23 mouse cellular contexts compared by ENCODE assay signal in the genomic region with DNA sequence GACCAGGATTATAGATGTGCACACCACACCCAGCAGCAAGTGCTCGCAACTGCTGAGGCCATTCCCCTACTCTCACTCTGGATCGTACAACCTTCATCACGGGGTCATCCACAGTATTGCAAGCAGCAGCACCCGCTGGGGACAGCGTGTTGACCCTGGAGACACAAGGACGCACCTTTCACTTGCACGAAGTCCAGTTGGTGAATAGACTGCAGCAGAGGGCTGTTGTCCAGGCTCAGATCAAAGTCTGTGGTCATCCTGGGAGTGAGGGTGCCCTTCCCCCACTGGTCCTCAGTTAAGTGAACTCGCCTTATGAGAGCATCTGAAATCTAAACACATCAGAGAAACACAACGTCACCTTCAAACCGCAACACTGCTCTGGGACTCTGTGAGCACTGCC. TPM values are rescaled to one million over a fixed set of nuclear protein-coding genes. Genes with fewer than 3 reads are reported as not detected.
A peak's percentile ranks its signal among the peaks of the same experiment; 100 is the strongest.
DNase-seq lines count a peak whose midpoint lies in the region; ATAC-seq and TF ChIP-seq lines count a peak whose summit lies in the region.
"Had no signal": no experiment of that assay in that cellular context is flagged by ENCODE, and none has a peak within 500 bp of the region (broad histone marks: within the 10 kb centered on the region; RNA-seq: fewer than 3 reads in every experiment).

No protein-coding gene starts in this region.

- WGBS in liver, adult 2 months = 38% methylated on average over 10 of the region's 10 CpGs
- 94% methylated on average over 10 of the region's 10 CpGs for WGBS in forebrain, postnatal 0 days

- H3K4me3 ChIP-seq in liver, adult 2 months (ENCODE audit: insufficient read depth, low read depth, low read length) = no peak overlapping the region
- no peak overlapping the region for H3K4me3 ChIP-seq in forebrain, postnatal 0 days (ENCODE audit: low read depth, low read length)
- H3K4me3 ChIP-seq: embryonic facial prominence, embryonic 15.5 days; forebrain, embryonic 15.5 days; hindbrain, embryonic 10.5 days; midbrain, embryonic 10.5 days had no signal

- no peak for TF ChIP-seq CTCF in liver, adult 2 months (IDR thresholded peaks at IDR 0.05; ENCODE audit: low read depth, low read length)
- TF ChIP-seq CTCF in forebrain, postnatal 0 days (IDR thresholded peaks at IDR 0.05; ENCODE audit: low read depth) = no peak

- TF ChIP-seq POLR2A in liver, adult 2 months (IDR thresholded peaks at IDR 0.05; ENCODE audit: extremely low read depth, insufficient read depth, low read length) = no peak

- DNase-seq in kidney, adult 18-20 months = peak; percentile 22
- DNase-seq in kidney, postnatal 10 days = no peak
- DNase-seq in liver, adult 2 months (ENCODE audit: extremely low read depth, low read depth, low spot score) = peak; percentile 77
- DNase-seq in liver = no peak
- DNase-seq in CD8-positive naive resting alpha-beta T cell, adult 2 months (ENCODE audit: low read depth in 2 of 2, low spot score in 2 of 2) = peak; percentile 2 to 12
- no peak for DNase-seq in lung, postnatal 25 days (ENCODE audit: low spot score)
- DNase-seq in forebrain, postnatal 0 days = no peak
- DNase-seq: adrenal gland, postnatal 25 days; B cell, adult 2 months; cerebellum, adult 8-10 months; cerebellum, postnatal 36 days; gastrocnemius, postnatal 10 days; right cerebral cortex, postnatal 14 days had no signal

- no peak overlapping the region for H3K4me2 ChIP-seq in forebrain, postnatal 0 days (ENCODE audit: low read depth)
- H3K4me2 ChIP-seq: embryonic facial prominence, embryonic 15.5 days; forebrain, embryonic 15.5 days; heart, embryonic 11.5 days had no signal

- ATAC-seq in monocyte, adult 5-6 weeks (replicated peaks; ENCODE audit: insufficient number of reproducible peaks, low FRiP score, low TSS enrichment, poor library complexity, severe bottlenecking) = peak; percentile 47; the same call in 1 of the 2 replicates
- ATAC-seq in forebrain, postnatal 0 days = no peak
- ATAC-seq: forebrain, embryonic 15.5 days; midbrain, embryonic 16.5 days had no signal

- H3K27ac ChIP-seq in liver, adult 2 months (replicated peaks; ENCODE audit: insufficient read depth, low read depth, low read length) = no peak overlapping the region
- no peak overlapping the region for H3K27ac ChIP-seq in forebrain, postnatal 0 days (ENCODE audit: low read depth, low read length)
- H3K27ac ChIP-seq: embryonic facial prominence, embryonic 15.5 days; forebrain, embryonic 15.5 days; hindbrain, embryonic 10.5 days; liver, embryonic 14.5 days; macrophage; midbrain, embryonic 10.5 days; stomach, postnatal 0 days had no signal

- no peaks in the 10 kb centered on the region for H3K9me3 ChIP-seq in forebrain, postnatal 0 days (ENCODE audit: low read length)
- H3K9me3 ChIP-seq: embryonic facial prominence, embryonic 15.5 days; forebrain, embryonic 15.5 days; hindbrain, embryonic 10.5 days; midbrain, embryonic 10.5 days had no signal

- no peaks in the 10 kb centered on the region for H3K79me2 ChIP-seq in liver, adult 2 months (ENCODE audit: control insufficient read depth, insufficient read depth, low read length)

- H3K4me1 ChIP-seq in liver, adult 2 months (ENCODE audit: control insufficient read depth, insufficient read depth, low read length) = peaks cover 3% of the 10 kb centered on the region; the same call in 1 of the 2 replicates
- peaks cover 5% of the 10 kb centered on the region; the same call in 1 of the 2 replicates for H3K4me1 ChIP-seq in forebrain, postnatal 0 days (ENCODE audit: insufficient read depth)
- H3K4me1 ChIP-seq: embryonic facial prominence, embryonic 15.5 days had no signal

- no peak overlapping the region for H3K9ac ChIP-seq in liver, adult 2 months (ENCODE audit: low read depth, low read length)
- H3K9ac ChIP-seq in forebrain, postnatal 0 days = no peak overlapping the region
- H3K9ac ChIP-seq: embryonic facial prominence, embryonic 15.5 days; forebrain, embryonic 15.5 days; liver, embryonic 14.5 days had no signal

- no peaks in the 10 kb centered on the region for H3K36me3 ChIP-seq in liver, adult 2 months (ENCODE audit: control insufficient read depth, insufficient read depth, low read length)
- peaks cover 22% of the 10 kb centered on the region; the same call in 1 of the 2 replicates for H3K36me3 ChIP-seq in forebrain, postnatal 0 days (ENCODE audit: insufficient read depth)
- H3K36me3 ChIP-seq: embryonic facial prominence, embryonic 15.5 days had no signal

- no peaks in the 10 kb centered on the region for H3K27me3 ChIP-seq in liver, adult 2 months (ENCODE audit: control insufficient read depth, insufficient read depth, low read length)
- H3K27me3 ChIP-seq in forebrain, postnatal 0 days (ENCODE audit: insufficient read depth, low read length) = no peaks in the 10 kb centered on the region
- H3K27me3 ChIP-seq: embryonic facial prominence, embryonic 15.5 days; forebrain, embryonic 15.5 days had no signal

RNA-seq across cellular contexts. Expression of a gene that starts 49.1 kb away (rescaled TPM):
- total RNA-seq in liver, adult 2 months (2014; rRNA removed) = 290 and 428 TPM in 2 replicates
- polyA plus RNA-seq in liver, adult 2 months (2012; rRNA removed) = 281 and 298 TPM in 2 replicates
- total RNA-seq in monocyte, adult 5-6 weeks (2017) = 119 to 295 TPM (median 259 TPM) in 3 replicates
- 5.7 and 8.2 TPM in 2 replicates for total RNA-seq in forebrain, postnatal 0 days (2014; rRNA removed)
- 5.6 and 6.3 TPM in 2 replicates for polyA plus RNA-seq in forebrain, postnatal 0 days (2015; fragmentation: Nextera tagmentation; extraction: Ambion mirVana)

Comparison
In these comparisons a context has a peak if more than half of its experiments do, and no peak if none do; other contexts are left out.
1. DNase-seq: peak in kidney, adult 18-20 months (single experiment), liver, adult 2 months (single experiment) and CD8-positive naive resting alpha-beta T cell, adult 2 months (2 of 2); none in kidney, postnatal 10 days (single experiment), liver (single experiment), lung, postnatal 25 days (single experiment) and forebrain, postnatal 0 days (single experiment).
2. RNA of a gene that starts 49.1 kb away (total RNA-seq): 290 to 428 TPM in liver, adult 2 months and 119 to 295 TPM in monocyte, adult 5-6 weeks; 5.7 to 8.2 TPM in forebrain, postnatal 0 days; every median in the first group is over 10 times any median in the second.